Mouse (Mus musculus) E14TG2a.4 (cell line): ENCODE data around the gene Nppa.

Experiments
- H3K27me3 ChIP-seq: 2 replicates; pipeline ENCODE4 v1.6.1; 2014; ENCODE audit warnings: low read length, control low read depth; ENCODE audit not compliant: insufficient read depth
- H3K36me3 ChIP-seq: 2 replicates; pipeline ENCODE4 v1.6.1; 2014; ENCODE audit warnings: low read length, control low read depth; ENCODE audit not compliant: insufficient read depth
- H3K4me1 ChIP-seq: replicated peaks from 2 replicates; pipeline ENCODE4 v1.6.1; 2014; ENCODE audit warnings: low read depth, low read length, control low read depth
- H3K4me3 ChIP-seq: replicated peaks from 2 replicates; pipeline ENCODE4 v1.5.1; 2014; ENCODE audit warnings: mild to moderate bottlenecking, low read length
- H3K9me3 ChIP-seq: 2 replicates; pipeline ENCODE4 v1.6.1; 2014; ENCODE audit warnings: low read length, control low read depth
- CTCF ChIP-seq: conservative IDR thresholded peaks from 2 replicates; pipeline ENCODE4 v1.5.1; 2014; ENCODE audit warnings: low read length
- NANOG ChIP-seq: IDR thresholded peaks from 2 replicates; pipeline ENCODE4 v1.6.1; 2014; ENCODE audit warnings: borderline replicate concordance, low read length, mixed read lengths
- POU5F1 ChIP-seq: IDR thresholded peaks from 2 replicates; pipeline ENCODE4 v1.6.1; 2014; ENCODE audit warnings: low read length, borderline replicate concordance

The Nppa gene

GRCm38 (mm10) chr4:148051046-148051776 lies 50.7 kb downstream of the Nppa start:
- peaks cover 37% of the 10 kb centered on the region for H3K4me1 ChIP-seq
- TF ChIP-seq POU5F1 (no peak), NANOG (no peak), CTCF (no peak)
- no peak overlapping the region for H3K4me3 ChIP-seq
- H3K27me3 ChIP-seq: no peaks in the 10 kb centered on the region
- H3K9me3 ChIP-seq: no peaks in the 10 kb centered on the region
- H3K36me3 ChIP-seq: peaks cover 100% of the 10 kb centered on the region
